Mouse (Mus musculus): ENCODE measurements at regions not wholly inside any gene's neighbourhood (a gene's known extent, or its start where the extent isn't known, plus 50 kb on each side); places are given as distances from the start of the nearest gene placed in this dataset.

DNA sequence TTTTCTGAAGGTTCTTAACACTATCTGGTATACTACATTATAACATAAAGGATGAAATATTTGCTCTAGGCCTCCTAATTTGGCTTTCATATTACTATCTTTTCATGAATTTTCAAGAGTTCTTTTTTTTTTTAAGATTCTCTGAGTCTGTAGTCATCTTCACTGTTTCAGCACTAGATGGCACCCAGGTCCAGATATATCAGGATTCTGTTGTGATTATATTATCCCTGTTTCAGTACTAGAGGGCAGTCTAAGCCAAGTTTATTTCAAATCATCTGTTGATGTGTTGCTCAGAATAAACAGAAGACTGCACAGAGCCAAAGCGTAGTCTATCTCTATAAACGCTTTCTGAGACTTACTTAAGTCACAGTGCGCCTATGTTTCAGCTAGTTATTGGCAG is 1760.2 kb upstream of the Acvr2a start:
- no peak for DNase-seq
- intact Hi-C loops (cut with DNase I): no loop called here

DNA sequence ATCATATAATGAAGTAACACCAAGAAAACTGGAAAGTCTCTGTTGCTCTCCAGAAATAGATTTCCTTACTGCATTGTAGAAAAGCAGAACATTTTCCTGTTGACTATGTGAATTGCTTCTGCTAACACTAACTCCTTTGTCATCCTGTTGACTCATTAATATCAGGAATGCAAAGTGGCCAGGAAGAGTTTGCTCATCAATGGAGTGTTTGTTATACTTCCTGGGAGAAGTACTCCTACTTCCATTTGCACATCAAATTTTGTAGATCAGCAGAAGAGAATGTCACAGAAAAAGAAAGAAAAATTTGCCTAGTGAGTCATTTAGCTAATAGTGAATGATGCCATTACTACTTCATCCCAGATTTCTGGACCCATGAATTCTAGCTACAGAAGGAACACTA is 1739.7 kb upstream of the Acvr2a start:
- no peak for DNase-seq
- intact Hi-C loops (cut with DNase I): no loop called here

DNA sequence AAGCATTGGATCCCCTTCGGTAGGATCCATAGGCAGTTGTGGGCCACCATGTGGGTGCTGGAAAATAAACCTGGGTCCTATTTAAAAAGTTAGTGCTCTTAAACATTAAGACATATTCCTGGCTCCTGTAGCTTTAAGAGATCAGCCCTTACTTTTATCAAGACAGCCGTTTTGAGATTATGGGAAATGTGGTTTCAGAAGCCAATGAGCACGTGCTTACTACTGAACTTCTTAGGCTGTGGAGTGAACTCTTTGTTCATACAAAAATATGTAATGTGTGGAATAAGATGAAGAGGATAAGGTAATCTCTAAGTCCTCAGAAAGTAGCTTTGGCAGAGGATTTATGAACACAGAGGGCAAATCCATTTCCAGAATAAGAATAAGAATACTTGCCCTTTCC is 1738.7 kb upstream of the Acvr2a start:
- intact Hi-C loops (cut with DNase I): no loop called here
- DNase-seq: no peak

DNA sequence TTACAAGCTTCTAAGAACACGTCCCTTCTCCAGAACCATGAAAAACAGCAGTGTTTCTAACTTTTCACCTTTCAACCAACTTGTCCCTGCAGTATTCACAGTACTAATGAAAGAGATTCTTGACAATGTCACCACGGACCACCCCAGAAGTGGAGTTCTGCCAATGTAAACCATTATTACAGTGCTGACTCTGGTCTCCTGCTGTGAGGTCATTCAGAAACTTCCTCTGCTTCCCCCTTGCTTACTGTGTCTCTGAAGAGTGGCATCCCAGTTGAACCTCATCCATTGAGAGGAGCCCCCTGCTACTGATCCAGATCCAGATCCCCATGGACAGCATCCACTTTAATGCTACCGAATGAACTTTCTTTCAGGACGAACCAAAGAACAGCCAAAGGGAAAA is 1725.3 kb upstream of the Acvr2a start:
- intact Hi-C loops (cut with DNase I): no loop called here
- peak; percentile 7 to 22 for DNase-seq

DNA sequence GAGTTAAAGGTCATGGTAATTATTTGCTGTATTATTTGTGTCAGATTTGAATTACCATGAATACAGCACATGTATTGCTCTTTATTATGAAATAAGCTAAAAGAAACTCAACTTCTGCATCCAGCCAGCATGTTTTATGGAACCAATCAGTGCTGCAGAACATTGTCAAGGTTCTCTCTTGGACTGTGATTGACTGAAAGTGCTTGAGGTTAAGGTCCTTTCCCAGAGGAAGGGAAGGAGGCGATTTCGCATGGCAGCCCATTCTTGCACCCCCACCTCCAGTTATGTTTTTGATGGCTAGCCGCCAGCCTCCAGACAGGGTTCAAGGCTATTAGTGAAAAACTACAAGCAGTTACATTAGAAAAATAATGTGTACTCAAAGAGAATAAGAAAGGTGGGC is 1717.9 kb upstream of the Acvr2a start:
- intact Hi-C loops (cut with DNase I): no loop called here
- no peak for DNase-seq

DNA sequence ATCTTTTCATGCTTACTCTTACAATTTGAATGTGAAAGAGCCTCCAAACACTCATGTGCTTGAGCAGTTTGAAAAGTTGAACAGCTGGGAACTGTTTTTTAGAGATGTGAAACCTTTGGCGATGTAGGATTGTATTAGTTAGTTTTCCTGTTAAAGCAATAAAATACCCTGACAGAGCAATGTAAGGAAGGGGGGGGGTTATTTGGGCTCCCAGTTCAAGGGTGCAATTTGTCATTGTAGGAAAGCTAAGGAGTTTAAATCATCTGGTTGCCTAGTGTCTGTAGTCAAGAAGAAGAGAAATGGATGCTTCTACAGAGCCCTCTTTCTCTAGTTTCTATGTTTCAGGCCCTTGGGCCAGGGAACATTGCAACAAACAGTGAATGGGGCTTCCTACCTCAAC is 1674.5 kb upstream of the Acvr2a start:
- intact Hi-C loops (cut with DNase I): no loop called here
- no peak for DNase-seq

DNA sequence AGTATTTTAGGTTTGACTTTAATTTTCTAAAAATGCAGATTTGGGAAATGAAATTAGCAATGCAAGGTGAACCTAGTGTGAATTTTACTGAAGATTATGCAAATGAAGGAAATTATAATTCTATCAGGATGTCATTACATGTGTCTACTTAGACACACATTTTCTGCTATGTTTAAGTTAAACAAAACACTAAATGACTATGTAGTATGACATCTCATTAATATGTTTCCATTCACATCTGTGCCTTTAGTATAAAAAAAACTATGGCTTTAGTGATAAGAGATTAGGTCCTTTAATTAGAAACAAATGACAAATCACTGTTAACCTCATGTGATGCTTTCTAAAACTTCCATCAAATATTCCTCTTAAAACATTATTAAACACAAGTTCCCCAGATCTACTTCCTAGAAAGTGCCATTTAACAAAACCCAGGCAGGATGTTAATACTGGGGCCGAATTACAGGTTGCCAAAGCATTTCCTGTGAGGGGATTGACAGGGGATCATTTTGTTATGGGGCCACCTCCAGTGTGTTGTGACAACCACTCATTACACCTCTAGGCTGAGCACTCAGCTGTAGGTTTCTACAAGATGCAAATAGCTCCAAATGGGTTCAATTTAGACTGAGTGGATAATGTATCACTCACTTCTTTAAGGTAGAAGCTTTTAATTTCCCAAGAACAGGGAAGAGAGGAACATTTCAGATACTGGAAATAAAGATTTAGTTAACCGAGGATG is 1629.7 kb upstream of the Acvr2a start:
- no peak for DNase-seq
- intact Hi-C loops (cut with DNase I): no loop called here

Data from heart, postnatal 10 days (tissue).